Mouse (Mus musculus) MEL (cell line): ENCODE results near the gene Ap2s1. TPM values are rescaled to one million over a fixed set of nuclear protein-coding genes. Genes with fewer than 3 reads are reported as not detected.
A peak's percentile ranks its signal among the peaks of the same experiment; 100 is the strongest.

Experiments used
- DNase-seq: peaks from one replicate; pipeline ENCODE4 v3.0.0; 2011; ENCODE audit warnings: low read depth, low spot score
- H3K27ac ChIP-seq: 2 replicates; pipeline ENCODE4 v1.5.1; 2012; ENCODE audit warnings: low read depth, mild to moderate bottlenecking, control low read depth, low read length, moderate library complexity; ENCODE audit not compliant: control insufficient read depth
- H3K27me3 ChIP-seq, 2 experiments: fragments of 150-350 bp in 1 of 2; sonication (generic) in 1 of 2; 2 replicates each; pipeline ENCODE4 v1.6.1; 2012; ENCODE audit warnings: low read length in 2 of 2, mild to moderate bottlenecking in 2 of 2, improper control_type of control experiment in 1 of 2, moderate library complexity in 1 of 2; ENCODE audit not compliant: insufficient read depth in 2 of 2, control insufficient read depth in 1 of 2
- H3K36me3 ChIP-seq, 2 experiments: 2 replicates each; pipeline ENCODE4 v1.6.1; 2012 to 2014; ENCODE audit warnings: low read length in 2 of 2, improper control_type of control experiment in 1 of 2, inconsistent platforms in 1 of 2, mild to moderate bottlenecking in 1 of 2; ENCODE audit not compliant: insufficient read depth in 2 of 2, control insufficient read depth in 1 of 2
- H3K4me1 ChIP-seq, 2 experiments: fragments of 150-350 bp in 1 of 2; sonication (generic) in 1 of 2; 2 replicates each; pipeline ENCODE4 v1.6.1; 2012; ENCODE audit warnings: low read length in 2 of 2, improper control_type of control experiment in 1 of 2, mild to moderate bottlenecking in 1 of 2; ENCODE audit not compliant: insufficient read depth in 2 of 2, control insufficient read depth in 1 of 2
- H3K4me3 ChIP-seq, 2 experiments: fragments of 150-350 bp in 1 of 2; sonication (generic) in 1 of 2; 2 replicates each; pipeline ENCODE4 v1.5.1; 2012; ENCODE audit warnings: low read depth in 2 of 2, low read length in 2 of 2, mild to moderate bottlenecking in 2 of 2, moderate library complexity in 2 of 2, control low read depth in 1 of 2, improper control_type of control experiment in 1 of 2; ENCODE audit not compliant: control insufficient read depth in 1 of 2, insufficient read depth in 1 of 2
- H3K79me2 ChIP-seq: 2 replicates; pipeline ENCODE4 v1.6.1; 2012; ENCODE audit warnings: mild to moderate bottlenecking, low read length, moderate library complexity; ENCODE audit not compliant: control insufficient read depth, poor library complexity, insufficient read depth
- H3K9ac ChIP-seq: 2 replicates; pipeline ENCODE4 v1.6.1; 2012; ENCODE audit warnings: low read depth, mild to moderate bottlenecking, control low read depth, low read length, moderate library complexity; ENCODE audit not compliant: control insufficient read depth, poor library complexity, severe bottlenecking
- H3K9me3 ChIP-seq: fragments of 150-350 bp; sonication (generic); replicated peaks from 2 replicates; pipeline ENCODE4 v1.6.1; 2012; ENCODE audit warnings: mild to moderate bottlenecking, low read length, improper control_type of control experiment, moderate library complexity; ENCODE audit not compliant: insufficient read depth
- BHLHE40 ChIP-seq: IDR thresholded peaks from 2 replicates; pipeline ENCODE4 v1.6.1; 2012; ENCODE audit warnings: low read depth, mild to moderate bottlenecking, inconsistent platforms, low read length, improper control_type of control experiment, borderline replicate concordance
- CHD1 ChIP-seq: IDR thresholded peaks from 2 replicates; pipeline ENCODE4 v1.6.1; 2012; ENCODE audit warnings: low read depth, mild to moderate bottlenecking, inconsistent platforms, low read length, improper control_type of control experiment
- CHD2 ChIP-seq: IDR thresholded peaks from 2 replicates; pipeline ENCODE4 v1.6.1; 2011; ENCODE audit warnings: low read length, improper control_type of control experiment
- CTCF ChIP-seq, 3 experiments: IDR thresholded peaks in 2 of 3; conservative IDR thresholded peaks in 1 of 3; 2 replicates each; pipeline ENCODE4 v1.5.1; 2011 to 2012; ENCODE audit warnings: low read length in 3 of 3, low read depth in 2 of 3, mild to moderate bottlenecking in 2 of 3, improper control_type of control experiment in 1 of 3, inconsistent platforms in 1 of 3, mixed read lengths in 1 of 3, moderate library complexity in 1 of 3; ENCODE audit not compliant: control insufficient read depth in 1 of 3, insufficient read depth in 1 of 3, poor library complexity in 1 of 3, severe bottlenecking in 1 of 3
- E2F4 ChIP-seq: IDR thresholded peaks from 2 replicates; pipeline ENCODE4 v1.6.1; 2011; ENCODE audit warnings: low read depth, low read length, improper control_type of control experiment, borderline replicate concordance
- ELF1 ChIP-seq: IDR thresholded peaks from 2 replicates; pipeline ENCODE4 v1.6.1; 2014; ENCODE audit warnings: low read depth, mild to moderate bottlenecking, inconsistent platforms, low read length, improper control_type of control experiment, moderate library complexity
- EP300 ChIP-seq, 2 experiments: IDR thresholded peaks; 2 replicates each; pipeline ENCODE4 v1.6.1; 2011; ENCODE audit warnings: improper control_type of control experiment in 2 of 2, low read length in 2 of 2, low read depth in 1 of 2, mild to moderate bottlenecking in 1 of 2
- ETS1 ChIP-seq: IDR thresholded peaks from 2 replicates; pipeline ENCODE4 v1.6.1; 2012; ENCODE audit warnings: low read depth, mild to moderate bottlenecking, inconsistent platforms, low read length, improper control_type of control experiment, moderate library complexity
- GABPA ChIP-seq: IDR thresholded peaks from 2 replicates; pipeline ENCODE4 v1.6.1; 2012; ENCODE audit warnings: low read depth, mild to moderate bottlenecking, inconsistent platforms, low read length, improper control_type of control experiment, moderate library complexity
- GATA1 ChIP-seq: IDR thresholded peaks from 2 replicates; pipeline ENCODE4 v1.6.1; 2011; ENCODE audit warnings: low read depth, low read length, improper control_type of control experiment
- HCFC1 ChIP-seq: IDR thresholded peaks from 2 replicates; pipeline ENCODE4 v1.6.1; 2012; ENCODE audit warnings: low read depth, mild to moderate bottlenecking, inconsistent platforms, low read length, improper control_type of control experiment, moderate library complexity
- JUND ChIP-seq: IDR thresholded peaks from 2 replicates; pipeline ENCODE4 v1.6.1; 2011; ENCODE audit warnings: low read depth, mild to moderate bottlenecking, improper control_type of control experiment, low read length
- KAT2A ChIP-seq: conservative IDR thresholded peaks from 2 replicates; pipeline ENCODE4 v1.6.1; 2012; ENCODE audit warnings: low read depth, low read length, improper control_type of control experiment, inconsistent platforms
- MAFK ChIP-seq: IDR thresholded peaks from 2 replicates; pipeline ENCODE4 v1.6.1; 2011; ENCODE audit warnings: low read depth, mild to moderate bottlenecking, low read length, improper control_type of control experiment, borderline replicate concordance
- MAX ChIP-seq: IDR thresholded peaks from 2 replicates; pipeline ENCODE4 v1.6.1; 2011; ENCODE audit warnings: low read length, improper control_type of control experiment
- MAZ ChIP-seq: IDR thresholded peaks from 2 replicates; pipeline ENCODE4 v1.6.1; 2012; ENCODE audit warnings: low read depth, mild to moderate bottlenecking, inconsistent platforms, low read length, improper control_type of control experiment
- MEF2A ChIP-seq: IDR thresholded peaks from 2 replicates; pipeline ENCODE4 v1.6.1; 2014; ENCODE audit warnings: low read depth, mild to moderate bottlenecking, inconsistent platforms, low read length, improper control_type of control experiment; ENCODE audit not compliant: poor library complexity, insufficient replicate concordance, severe bottlenecking; ENCODE audit errors: extremely low read depth
- MXI1 ChIP-seq: IDR thresholded peaks from 2 replicates; pipeline ENCODE4 v1.6.1; 2011; ENCODE audit warnings: mild to moderate bottlenecking, low read depth, low read length, improper control_type of control experiment
- MYB ChIP-seq: IDR thresholded peaks from 2 replicates; pipeline ENCODE4 v1.6.1; 2011; ENCODE audit warnings: mild to moderate bottlenecking, low read depth, low read length, improper control_type of control experiment
- MYC ChIP-seq: IDR thresholded peaks from 2 replicates; pipeline ENCODE4 v1.6.1; 2011; ENCODE audit warnings: low read depth, mild to moderate bottlenecking, low read length, improper control_type of control experiment, moderate library complexity
- NELFE ChIP-seq: IDR thresholded peaks from 2 replicates; pipeline ENCODE4 v1.6.1; 2011; ENCODE audit warnings: low read depth, low read length, improper control_type of control experiment
- POLR2A ChIP-seq, 2 experiments: IDR thresholded peaks; 2 replicates each; pipeline ENCODE4 v1.6.1; 2011 to 2012; ENCODE audit warnings: low read length in 2 of 2, mild to moderate bottlenecking in 2 of 2, control low read depth in 1 of 2, improper control_type of control experiment in 1 of 2, low read depth in 1 of 2, moderate library complexity in 1 of 2; ENCODE audit not compliant: control insufficient read depth in 1 of 2, insufficient read depth in 1 of 2, poor library complexity in 1 of 2
- POLR2AphosphoS2 ChIP-seq: IDR thresholded peaks from 2 replicates; pipeline ENCODE4 v1.6.1; 2011; ENCODE audit warnings: low read length, improper control_type of control experiment
- POLR2AphosphoS5 ChIP-seq: IDR thresholded peaks from 2 replicates; pipeline ENCODE4 v1.6.1; 2012; ENCODE audit warnings: low read depth, borderline replicate concordance, mild to moderate bottlenecking, inconsistent platforms, low read length, moderate library complexity, mixed read lengths
- RAD21 ChIP-seq: IDR thresholded peaks from 2 replicates; pipeline ENCODE4 v1.6.1; 2011; ENCODE audit warnings: mild to moderate bottlenecking, low read depth, low read length, improper control_type of control experiment
- RCOR1 ChIP-seq: IDR thresholded peaks from 2 replicates; pipeline ENCODE4 v1.6.1; 2012; ENCODE audit warnings: low read depth, mild to moderate bottlenecking, inconsistent platforms, low read length, improper control_type of control experiment
- SIN3A ChIP-seq: IDR thresholded peaks from 2 replicates; pipeline ENCODE4 v1.6.1; 2012; ENCODE audit warnings: low read length, improper control_type of control experiment, inconsistent platforms
- SMC3 ChIP-seq: IDR thresholded peaks from 2 replicates; pipeline ENCODE4 v1.6.1; 2011; ENCODE audit warnings: low read depth, low read length, improper control_type of control experiment
- TAL1 ChIP-seq: IDR thresholded peaks from 2 replicates; pipeline ENCODE4 v1.6.1; 2012; ENCODE audit warnings: mild to moderate bottlenecking, inconsistent platforms, low read length, moderate library complexity, mixed read lengths
- TBP ChIP-seq: IDR thresholded peaks from 2 replicates; pipeline ENCODE4 v1.8.0; 2011; ENCODE audit warnings: low read depth, low read length, improper control_type of control experiment
- TCF12 ChIP-seq: IDR thresholded peaks from 2 replicates; pipeline ENCODE4 v1.6.1; 2014; ENCODE audit warnings: low read depth, mild to moderate bottlenecking, inconsistent platforms, low read length, improper control_type of control experiment, moderate library complexity
- USF1 ChIP-seq: IDR thresholded peaks from 2 replicates; pipeline ENCODE4 v1.6.1; 2014; ENCODE audit warnings: low read depth, mild to moderate bottlenecking, inconsistent platforms, low read length, improper control_type of control experiment, moderate library complexity
- ZC3H11A ChIP-seq: IDR thresholded peaks from 2 replicates; pipeline ENCODE4 v1.6.1; 2012; ENCODE audit warnings: low read depth, mild to moderate bottlenecking, inconsistent platforms, low read length, improper control_type of control experiment
- ZKSCAN1 ChIP-seq: IDR thresholded peaks from 2 replicates; pipeline ENCODE4 v1.6.1; 2012; ENCODE audit warnings: low read depth, mild to moderate bottlenecking, inconsistent platforms, low read length, improper control_type of control experiment, moderate library complexity
- ZMIZ1 ChIP-seq: IDR thresholded peaks from 2 replicates; pipeline ENCODE4 v1.6.1; 2012; ENCODE audit warnings: low read depth, mild to moderate bottlenecking, inconsistent platforms, low read length, improper control_type of control experiment, moderate library complexity
- ZNF384 ChIP-seq: IDR thresholded peaks from 2 replicates; pipeline ENCODE4 v1.6.1; 2012; ENCODE audit warnings: low read depth, mild to moderate bottlenecking, inconsistent platforms, low read length, improper control_type of control experiment
- polyA plus RNA-seq, 2 experiments: library from polyadenylated mRNA; stranded (reverse) in 1 of 2; unstranded in 1 of 2; fragments of >175 nt in 1 of 2; fragments of >200 nt in 1 of 2; gene quantifications; 2 replicates each; pipeline versions ENCODE4 v1.2.1 to v1.2.4; 2012; ENCODE audit warnings: low replicate concordance in 2 of 2, low read depth in 1 of 2; ENCODE audit not compliant: insufficient read length in 2 of 2, insufficient read depth in 1 of 2, missing spikeins in 1 of 2
- total RNA-seq: library from RNA; depleted of rRNA; stranded (reverse); fragments of 300-350 nt; gene quantifications from 2 replicates; pipeline ENCODE4 v1.2.3, GENCODE M21; 2012

The Ap2s1 gene
- total and polyA plus RNA-seq, 3 experiments, result 288 to 297 TPM; not detected in 1

GRCm38 (mm10) chr7:16784498-16784976 lies 46.3 kb downstream of the Ap2s1 start (continued):
- TF ChIP-seq RCOR1 (no peak), TAL1 (no peak)

DNA sequence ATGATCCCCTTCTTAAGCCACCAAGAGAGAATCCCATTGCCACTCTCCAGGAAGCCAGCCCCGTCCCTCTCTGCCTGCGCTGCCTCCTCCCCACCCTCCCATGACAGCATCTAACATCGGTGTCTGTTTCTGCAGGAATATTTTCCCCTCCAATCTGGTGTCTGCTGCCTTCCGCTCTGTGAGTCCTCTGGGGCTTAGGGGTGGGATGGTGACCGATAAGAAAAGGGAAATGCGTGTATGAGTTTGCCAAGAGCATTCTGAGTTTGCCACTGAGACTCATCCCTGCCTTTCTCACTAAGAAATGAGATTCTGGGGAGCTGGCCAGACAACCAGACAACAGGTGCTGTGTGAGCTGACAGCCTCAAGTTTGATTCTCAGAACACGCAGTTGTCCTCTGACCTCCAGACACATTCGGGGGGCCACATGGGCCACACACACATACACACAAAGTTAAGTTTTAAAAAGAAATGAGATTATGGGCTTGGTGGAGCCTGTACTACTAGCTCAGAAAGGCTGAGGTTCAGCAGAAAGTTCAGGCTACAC lies 47.4 kb downstream of the Ap2s1 start:
- no peak overlapping the region for H3K27ac ChIP-seq
- H3K4me3 ChIP-seq, result no peak overlapping the region
- H3K79me2 ChIP-seq, result peaks cover 52% of the 10 kb centered on the region
- peak; percentile 73 for DNase-seq
- H3K36me3 ChIP-seq, result peaks cover 7 to 17% of the 10 kb centered on the region in 2 experiments; a peak in 3 of 4 replicates
- no peaks in the 10 kb centered on the region for H3K27me3 ChIP-seq
- H3K4me1 ChIP-seq, result peaks cover 0 to 10% of the 10 kb centered on the region in 2 experiments; a peak in 3 of 4 replicates
- H3K9ac ChIP-seq, result no peak overlapping the region
- no peaks in the 10 kb centered on the region for H3K9me3 ChIP-seq
- TF ChIP-seq CTCF (IDR thresholded peaks at IDR 0.05 in 2 of 3, conservative IDR thresholded peaks at IDR 0.05 in 1 of 3; ENCODE audit: control insufficient read depth in 1 of 3, insufficient read depth in 1 of 3, low read depth in 2 of 3, low read length in 3 of 3, poor library complexity in 1 of 3, severe bottlenecking in 1 of 3) (no peak), POLR2A (IDR thresholded peaks at IDR 0.05; ENCODE audit: control insufficient read depth in 1 of 2, insufficient read depth in 1 of 2, low read depth in 1 of 2, low read length in 2 of 2, poor library complexity in 1 of 2) (peak in 1 of 2 experiments; percentile 30; a peak in 1 of 4 replicates), HCFC1 (no peak), ETS1 (no peak), POLR2AphosphoS5 (no peak), E2F4 (no peak), EP300 (IDR thresholded peaks at IDR 0.05; ENCODE audit: low read depth in 1 of 2, low read length in 2 of 2) (peak; percentile 28 to 44; a peak in 3 of 4 replicates), RAD21 (no peak), TCF12 (peak; percentile 24; the same call in 1 of the 2 replicates), MAFK (no peak), JUND (no peak), MXI1 (peak; percentile 44; the same call in 1 of the 2 replicates), GABPA (no peak), MAZ (no peak), NELFE (no peak), MAX (no peak), ZKSCAN1 (no peak), ZNF384 (0 out of 2 replicates have a peak, but pooled peaks have one; percentile 2), MYC (no peak), TAL1 (peak; percentile 43), SIN3A (peak; percentile 41; the same call in 1 of the 2 replicates), CHD2 (no peak), RCOR1 (peak; percentile 57; the same call in 1 of the 2 replicates), ELF1 (no peak), MYB (no peak), BHLHE40 (no peak), USF1 (no peak), ZC3H11A (no peak), TBP (no peak), ZMIZ1 (no peak), POLR2AphosphoS2 (no peak), GATA1 (peak; percentile 59), MEF2A (no peak), CHD1 (no peak), SMC3 (no peak), KAT2A (no peak)
